Mouse (Mus musculus): ENCODE measurements around the gene Cd59b. TPM values are rescaled to one million over a fixed set of nuclear protein-coding genes. Genes with fewer than 3 reads are reported as not detected.
"Not testable (repeated sequence)": the region's sequence is repeated elsewhere in the genome, so short reads cannot be mapped to it uniquely, and the experiment has no call there.

Cd59b gene
- polyA plus RNA-seq, 1 experiment from 2014 or later: 6.3 TPM

GRCm38 (mm10) chr2:104110031-104110430 is 40.4 kb downstream of the Cd59b start:
- no peak for TF ChIP-seq CTCF (IDR thresholded peaks at IDR 0.05; ENCODE audit: low read depth)
- WGBS: 80% methylated on average over 4 of the region's 4 CpGs
- Histone ChIP-seq H3K4me3 (ENCODE audit: low read depth, low read length) (no peak overlapping the region), H3K27me3 (replicated peaks; ENCODE audit: control insufficient read depth, insufficient read depth, low read length) (no peaks in the 10 kb centered on the region), H3K4me2 (replicated peaks; ENCODE audit: low read depth) (no peak overlapping the region), H3K27ac (ENCODE audit: low read depth, low read length) (no peak overlapping the region), H3K9me3 (ENCODE audit: control insufficient read depth) (no peaks in the 10 kb centered on the region), H3K4me1 (replicated peaks; ENCODE audit: control insufficient read depth, insufficient read depth, low read length) (peaks cover 3% of the 10 kb centered on the region; the same call in 1 of the 2 replicates), H3K36me3 (ENCODE audit: control insufficient read depth, insufficient read depth) (peaks cover 3% of the 10 kb centered on the region; the same call in 1 of the 2 replicates), H3K9ac (ENCODE audit: low read depth, low read length) (no peak overlapping the region)
- no peak for ATAC-seq

- not testable (repeated sequence) for H3K27me3 ChIP-seq (replicated peaks; ENCODE audit: control insufficient read depth, insufficient read depth, low read length); H3K4me3 ChIP-seq (ENCODE audit: low read depth, low read length); H3K4me1 ChIP-seq (replicated peaks; ENCODE audit: control insufficient read depth, insufficient read depth, low read length); H3K36me3 ChIP-seq (ENCODE audit: control insufficient read depth, insufficient read depth); H3K9me3 ChIP-seq (ENCODE audit: control insufficient read depth); H3K27ac ChIP-seq (ENCODE audit: low read depth, low read length); H3K4me2 ChIP-seq (replicated peaks; ENCODE audit: low read depth); H3K9ac ChIP-seq (ENCODE audit: low read depth, low read length)
- no CpG with 5 or more reads among the region's 1 CpGs for WGBS
- ATAC-seq: peak; percentile 71
Measured at GRCm38 (mm10) chr2:104111170-104111797, 41.6 kb downstream of the Cd59b start.

- not testable (repeated sequence) for H3K27me3 ChIP-seq (replicated peaks; ENCODE audit: control insufficient read depth, insufficient read depth, low read length); ATAC-seq; H3K4me2 ChIP-seq (replicated peaks; ENCODE audit: low read depth); H3K4me1 ChIP-seq (replicated peaks; ENCODE audit: control insufficient read depth, insufficient read depth, low read length); H3K36me3 ChIP-seq (ENCODE audit: control insufficient read depth, insufficient read depth); H3K27ac ChIP-seq (ENCODE audit: low read depth, low read length); H3K9me3 ChIP-seq (ENCODE audit: control insufficient read depth); H3K9ac ChIP-seq (ENCODE audit: low read depth, low read length); H3K4me3 ChIP-seq (ENCODE audit: low read depth, low read length)
Measured at GRCm38 (mm10) chr2:104113563-104113962, 43.9 kb downstream of the Cd59b start.

DNA sequence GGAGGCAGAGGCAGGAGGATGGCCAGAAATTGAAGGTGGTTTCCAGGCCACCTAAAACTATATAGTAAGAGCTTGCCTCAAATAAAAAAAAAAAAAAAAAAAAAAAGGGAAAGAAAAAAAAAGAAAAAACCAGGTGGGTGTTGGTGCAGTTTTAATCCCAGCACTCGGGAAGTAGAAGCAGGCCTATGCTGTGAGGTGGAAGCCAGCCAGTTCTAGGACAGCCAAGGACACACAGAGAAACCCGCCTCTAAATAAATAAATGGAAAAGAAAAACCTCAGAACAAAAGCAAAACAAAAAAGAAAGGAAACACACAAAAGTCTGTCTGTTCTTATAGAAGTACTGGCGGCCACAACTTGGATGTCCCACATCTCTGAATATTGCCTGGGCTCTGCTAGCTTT is 45.2 kb downstream of the Cd59b start:
- Histone ChIP-seq H3K27ac (ENCODE audit: low read depth, low read length) (no peak overlapping the region), H3K4me2 (replicated peaks; ENCODE audit: low read depth) (no peak overlapping the region), H3K4me3 (ENCODE audit: low read depth, low read length) (no peak overlapping the region), H3K4me1 (replicated peaks; ENCODE audit: control insufficient read depth, insufficient read depth, low read length) (no peaks in the 10 kb centered on the region), H3K36me3 (ENCODE audit: control insufficient read depth, insufficient read depth) (peaks cover 3% of the 10 kb centered on the region; the same call in 1 of the 2 replicates), H3K27me3 (replicated peaks; ENCODE audit: control insufficient read depth, insufficient read depth, low read length) (no peaks in the 10 kb centered on the region), H3K9ac (ENCODE audit: low read depth, low read length) (no peak overlapping the region), H3K9me3 (ENCODE audit: control insufficient read depth) (no peaks in the 10 kb centered on the region)
- no peak for TF ChIP-seq CTCF (IDR thresholded peaks at IDR 0.05; ENCODE audit: low read depth)
- ATAC-seq: no peak
- WGBS: 86% methylated on average over 3 of the region's 3 CpGs

- not testable (repeated sequence) for ATAC-seq; H3K4me3 ChIP-seq (ENCODE audit: low read depth, low read length); H3K36me3 ChIP-seq (ENCODE audit: control insufficient read depth, insufficient read depth); H3K9ac ChIP-seq (ENCODE audit: low read depth, low read length); H3K27me3 ChIP-seq (replicated peaks; ENCODE audit: control insufficient read depth, insufficient read depth, low read length); H3K4me2 ChIP-seq (replicated peaks; ENCODE audit: low read depth); H3K9me3 ChIP-seq (ENCODE audit: control insufficient read depth); H3K4me1 ChIP-seq (replicated peaks; ENCODE audit: control insufficient read depth, insufficient read depth, low read length); H3K27ac ChIP-seq (ENCODE audit: low read depth, low read length)
Measured at GRCm38 (mm10) chr2:104117173-104117572, 47.5 kb downstream of the Cd59b start.

DNA sequence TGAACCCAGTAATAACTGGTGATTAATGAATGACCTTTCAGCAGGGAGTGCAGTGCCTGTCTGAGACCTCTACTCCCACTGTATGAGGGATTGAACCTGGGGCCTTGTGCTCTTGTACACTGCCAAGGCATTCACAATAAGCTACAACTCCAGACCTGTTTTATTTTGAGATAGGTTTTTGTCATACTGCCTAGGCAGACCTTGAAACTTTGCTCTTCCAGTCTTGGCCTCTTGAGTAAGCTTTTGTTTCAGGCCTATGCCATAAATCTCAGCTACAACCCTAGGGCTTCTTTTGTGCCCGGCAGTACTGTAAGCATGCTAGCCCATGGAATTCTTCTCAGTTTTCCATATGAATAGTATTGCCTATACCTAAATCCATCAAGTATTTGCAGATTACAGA is 49.4 kb downstream of the Cd59b start:
- Histone ChIP-seq H3K9ac (ENCODE audit: low read depth, low read length) (no peak overlapping the region), H3K36me3 (ENCODE audit: control insufficient read depth, insufficient read depth) (no peaks in the 10 kb centered on the region), H3K4me1 (replicated peaks; ENCODE audit: control insufficient read depth, insufficient read depth, low read length) (no peaks in the 10 kb centered on the region; the same call in 1 of the 2 replicates), H3K4me3 (ENCODE audit: low read depth, low read length) (no peak overlapping the region), H3K27me3 (replicated peaks; ENCODE audit: control insufficient read depth, insufficient read depth, low read length) (no peaks in the 10 kb centered on the region), H3K9me3 (ENCODE audit: control insufficient read depth) (no peaks in the 10 kb centered on the region), H3K4me2 (replicated peaks; ENCODE audit: low read depth) (no peak overlapping the region), H3K27ac (ENCODE audit: low read depth, low read length) (no peak overlapping the region)
- no peak for ATAC-seq
- WGBS: 47% methylated on average over 1 of the region's 1 CpGs
- TF ChIP-seq CTCF (IDR thresholded peaks at IDR 0.05; ENCODE audit: low read depth): no peak

DNA sequence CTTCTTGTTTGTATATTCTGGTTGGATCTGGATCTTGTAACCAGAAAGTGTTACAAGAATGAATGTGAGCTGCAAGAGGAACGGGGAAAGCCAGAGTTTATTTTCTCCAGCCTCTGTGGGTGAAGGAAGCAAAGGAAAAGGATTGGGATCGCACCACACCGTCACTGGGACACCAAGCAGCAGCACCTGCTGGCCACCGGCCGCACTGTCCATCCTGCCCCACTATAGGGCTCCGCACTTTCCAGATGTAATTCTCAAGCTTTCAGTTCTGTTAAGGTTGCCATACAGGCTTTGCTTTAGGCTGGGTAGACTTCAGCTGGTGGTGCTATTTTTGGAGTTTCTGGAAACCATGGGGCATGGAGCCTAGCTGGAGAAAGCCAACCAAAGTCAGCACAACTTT is 50.7 kb downstream of the Cd59b start:
- Histone ChIP-seq H3K27ac (ENCODE audit: low read depth, low read length) (0 out of 2 replicates have a peak overlapping the region, but pooled peaks have one; percentile 3), H3K9me3 (ENCODE audit: control insufficient read depth) (no peaks in the 10 kb centered on the region), H3K36me3 (ENCODE audit: control insufficient read depth, insufficient read depth) (no peaks in the 10 kb centered on the region), H3K9ac (ENCODE audit: low read depth, low read length) (no peak overlapping the region), H3K27me3 (replicated peaks; ENCODE audit: control insufficient read depth, insufficient read depth, low read length) (no peaks in the 10 kb centered on the region), H3K4me1 (replicated peaks; ENCODE audit: control insufficient read depth, insufficient read depth, low read length) (no peaks in the 10 kb centered on the region; the same call in 1 of the 2 replicates), H3K4me2 (replicated peaks; ENCODE audit: low read depth) (no peak overlapping the region), H3K4me3 (ENCODE audit: low read depth, low read length) (no peak overlapping the region)
- ATAC-seq: no peak
- 61% methylated on average over 6 of the region's 6 CpGs for WGBS
- TF ChIP-seq CTCF (IDR thresholded peaks at IDR 0.05; ENCODE audit: low read depth): peak; percentile 52
